Mouse (Mus musculus): Measurements from ENCODE around the gene Acbd3. TPM values are rescaled to one million over a fixed set of nuclear protein-coding genes. Genes with fewer than 3 reads are reported as not detected.

The Acbd3 gene
- total RNA-seq, 2 experiments from 2014 or later, result 32.6 to 34.4 TPM

GRCm38 (mm10) chr1:180766557-180766956 is 40.7 kb downstream of the Acbd3 start:
- Histone ChIP-seq H3K27ac (no peak overlapping the region), H3K4me3 (no peak overlapping the region)
- TF ChIP-seq CTCF (conservative IDR thresholded peaks at IDR 0.05), result no peak
- no peak for DNase-seq (ENCODE audit: low spot score in 2 of 2)

- peak overlapping the region; percentile 90 for H3K27ac ChIP-seq
- H3K4me3 ChIP-seq, result peak overlapping the region; percentile 58
- no peak for DNase-seq (ENCODE audit: low spot score in 2 of 2)
- TF ChIP-seq CTCF (conservative IDR thresholded peaks at IDR 0.05), result no peak
These were observed 41.9 kb downstream of the Acbd3 start for GRCm38 (mm10) chr1:180767541-180768333.

- peak overlapping the region; percentile 58 for H3K4me3 ChIP-seq
- TF ChIP-seq CTCF (conservative IDR thresholded peaks at IDR 0.05), result peak; percentile 94
- peak; percentile 57 to 67 for DNase-seq (ENCODE audit: low spot score in 2 of 2)
- H3K27ac ChIP-seq, result peak overlapping the region; percentile 90
These were observed 42.7 kb downstream of the Acbd3 start for GRCm38 (mm10) chr1:180768334-180769168.

- TF ChIP-seq CTCF (conservative IDR thresholded peaks at IDR 0.05), result no peak
- no peak for DNase-seq (ENCODE audit: low spot score in 2 of 2)
- no peak overlapping the region for H3K4me3 ChIP-seq
- no peak overlapping the region for H3K27ac ChIP-seq
These were observed 45.5 kb downstream of the Acbd3 start for GRCm38 (mm10) chr1:180771306-180771705.

- no peak overlapping the region for H3K27ac ChIP-seq
- no peak for DNase-seq (ENCODE audit: low spot score in 2 of 2)
These were observed 45.9 kb downstream of the Acbd3 start for GRCm38 (mm10) chr1:180771722-180772121.

GRCm38 (mm10) chr1:180772291-180772690 is 46.4 kb downstream of the Acbd3 start:
- TF ChIP-seq CTCF (conservative IDR thresholded peaks at IDR 0.05), result no peak
- no peak overlapping the region for H3K4me3 ChIP-seq
- DNase-seq (ENCODE audit: low spot score in 2 of 2), result no peak
- H3K27ac ChIP-seq, result no peak overlapping the region

More at GRCm38 (mm10) chr1:180771722-180772121, 45.9 kb downstream of the Acbd3 start:
- H3K4me3 ChIP-seq, result no peak overlapping the region
- no peak for TF ChIP-seq CTCF (conservative IDR thresholded peaks at IDR 0.05)

- Histone ChIP-seq H3K4me3 (no peak overlapping the region), H3K27ac (no peak overlapping the region)
- no peak for DNase-seq (ENCODE audit: low spot score in 2 of 2)
- TF ChIP-seq CTCF (conservative IDR thresholded peaks at IDR 0.05), result peak; percentile 67
These were observed 48.8 kb downstream of the Acbd3 start for GRCm38 (mm10) chr1:180774664-180775063.

- Histone ChIP-seq H3K4me3 (no peak overlapping the region), H3K27ac (no peak overlapping the region)
- no peak for DNase-seq (ENCODE audit: low spot score in 2 of 2)
- no peak for TF ChIP-seq CTCF (conservative IDR thresholded peaks at IDR 0.05)
These were observed 49.5 kb downstream of the Acbd3 start for GRCm38 (mm10) chr1:180775317-180775716.

- Histone ChIP-seq H3K27ac (peak overlapping the region; percentile 20; the same call in 1 of the 2 replicates), H3K4me3 (no peak overlapping the region)
- no peak for DNase-seq (ENCODE audit: low spot score in 2 of 2)
- no peak for TF ChIP-seq CTCF (conservative IDR thresholded peaks at IDR 0.05)
These were observed 50.1 kb downstream of the Acbd3 start for GRCm38 (mm10) chr1:180775849-180776493.

- no peak overlapping the region for H3K4me3 ChIP-seq
- no peak for DNase-seq (ENCODE audit: low spot score in 2 of 2)
- peak overlapping the region; percentile 20; the same call in 1 of the 2 replicates for H3K27ac ChIP-seq
- TF ChIP-seq CTCF (conservative IDR thresholded peaks at IDR 0.05), result no peak
These were observed 50.7 kb downstream of the Acbd3 start for GRCm38 (mm10) chr1:180776494-180776893.

- TF ChIP-seq CTCF (conservative IDR thresholded peaks at IDR 0.05), result no peak
- peak overlapping the region; percentile 92 for H3K4me3 ChIP-seq
- no peak for DNase-seq (ENCODE audit: low spot score in 2 of 2)
These were observed 51.4 kb downstream of the Acbd3 start for GRCm38 (mm10) chr1:180777289-180777659.

GRCm38 (mm10) chr1:180777660-180778402 is 52.0 kb downstream of the Acbd3 start:
- TF ChIP-seq CTCF (conservative IDR thresholded peaks at IDR 0.05), result peak; percentile 81
- H3K4me3 ChIP-seq, result peak overlapping the region; percentile 92
- peak overlapping the region; percentile 95 for H3K27ac ChIP-seq
- DNase-seq (ENCODE audit: low spot score in 2 of 2), result peak; percentile 74 to 82

More at GRCm38 (mm10) chr1:180777289-180777659, 51.4 kb downstream of the Acbd3 start:
- peak overlapping the region; percentile 95 for H3K27ac ChIP-seq

Measured in layer of hippocampus, adult 2 months (tissue).